Mouse (Mus musculus) hindbrain, embryonic 14.5 days (tissue): Measurements from ENCODE around the gene Gm13288. TPM values are rescaled to one million over a fixed set of nuclear protein-coding genes. Genes with fewer than 3 reads are reported as not detected.
"Not testable (repeated sequence)": the region's sequence is repeated elsewhere in the genome, so short reads cannot be mapped to it uniquely, and the experiment has no call there.

ENCODE experiments used
- ATAC-seq: fragments of 200-750 bp; cut with Nextera tagmentation; 2 replicates; pipeline ENCODE4 v1.8.0; 2017; ENCODE audit warnings: moderate number of reproducible peaks, mild to moderate bottlenecking, moderate TSS enrichment, moderate library complexity; ENCODE audit not compliant: low FRiP score
- DNase-seq: peaks from one replicate; pipeline ENCODE4 v3.0.0-alpha.2; 2015; ENCODE audit warnings: low spot score
- H3K27ac ChIP-seq: fragments of 300-500 bp; sonication (generic); 2 replicates; pipeline ENCODE4 v1.5.1; 2014; ENCODE audit warnings: mild to moderate bottlenecking, moderate library complexity
- H3K27me3 ChIP-seq: fragments of 300-500 bp; sonication (generic); 2 replicates; pipeline ENCODE4 v1.6.1; 2014; ENCODE audit warnings: mild to moderate bottlenecking, low read length, mixed read lengths; ENCODE audit not compliant: control insufficient read depth, insufficient read depth
- H3K36me3 ChIP-seq: fragments of 300-500 bp; sonication (generic); replicated peaks from 2 replicates; pipeline ENCODE4 v1.6.1; 2014; ENCODE audit not compliant: control insufficient read depth, insufficient read depth
- H3K4me1 ChIP-seq: fragments of 300-500 bp; sonication (generic); replicated peaks from 2 replicates; pipeline ENCODE4 v1.6.1; 2014; ENCODE audit warnings: antibody characterized with exemption, low read length, mixed read lengths; ENCODE audit not compliant: control insufficient read depth, insufficient read depth
- H3K4me2 ChIP-seq: fragments of 300-500 bp; sonication (generic); replicated peaks from 2 replicates; pipeline ENCODE4 v1.6.1; 2014; ENCODE audit warnings: mild to moderate bottlenecking, moderate library complexity
- H3K4me3 ChIP-seq: fragments of 300-500 bp; sonication (generic); replicated peaks from 2 replicates; pipeline ENCODE4 v1.5.1; 2014; ENCODE audit warnings: mild to moderate bottlenecking, low read length
- H3K9ac ChIP-seq: fragments of 300-500 bp; sonication (generic); 2 replicates; pipeline ENCODE4 v1.6.1; 2014
- H3K9me3 ChIP-seq: fragments of 300-500 bp; sonication (generic); 2 replicates; pipeline ENCODE4 v1.6.1; 2016; ENCODE audit warnings: low read length; ENCODE audit not compliant: control insufficient read depth
- WGBS: fragments of 180-500 bp; shearing (Covaris S2); extraction: QIAGEN DNeasy Blood & Tissue Kit; methylation state at CpG from one replicate; pipeline ENCODE4 v1.1.7; 2014; 5-methylcytosine and 5-hydroxymethylcytosine counted together
- polyA plus RNA-seq: library from polyadenylated mRNA; unstranded; fragments of >200 nt; fragmentation: Nextera tagmentation; extraction: Ambion mirVana; gene quantifications from 2 replicates; pipeline ENCODE4 v1.2.1, GENCODE M21; 2014

Gene Gm13288
- polyA plus RNA-seq, 1 experiment from 2014 or later = not detected

DNA sequence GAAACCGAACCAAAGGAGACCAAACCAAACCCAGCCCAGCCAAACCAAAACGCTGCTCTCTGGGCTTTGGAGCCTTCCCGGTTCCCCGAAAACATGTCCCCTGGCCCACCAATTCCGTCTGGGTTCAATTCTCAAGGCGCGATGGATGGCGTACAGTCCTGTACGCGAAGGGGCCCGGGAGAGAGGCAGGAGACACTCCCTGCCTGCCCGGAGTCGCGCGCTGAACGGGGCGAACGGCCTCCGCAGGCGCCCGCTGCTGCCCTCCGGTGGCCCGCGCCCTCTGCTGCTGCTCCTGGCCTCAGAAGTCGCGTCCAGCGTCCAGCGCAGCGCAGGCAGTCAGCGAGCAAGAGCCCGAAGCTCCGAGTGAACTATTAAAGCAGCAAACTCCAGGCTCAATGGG, 31.8 kb upstream of the Gm13288 start, which contains the start of gene Gm13290:
Gene Gm13290 (plus strand): TSS at position 301 of the 400 bp plus-strand sequence.
- WGBS = no CpG with 5 or more reads among the region's 32 CpGs
- H3K9me3 ChIP-seq, H3K36me3 ChIP-seq, H3K4me1 ChIP-seq, ATAC-seq, H3K27ac ChIP-seq, H3K4me3 ChIP-seq, H3K4me2 ChIP-seq, H3K9ac ChIP-seq, H3K27me3 ChIP-seq, DNase-seq: not testable (repeated sequence)

DNA sequence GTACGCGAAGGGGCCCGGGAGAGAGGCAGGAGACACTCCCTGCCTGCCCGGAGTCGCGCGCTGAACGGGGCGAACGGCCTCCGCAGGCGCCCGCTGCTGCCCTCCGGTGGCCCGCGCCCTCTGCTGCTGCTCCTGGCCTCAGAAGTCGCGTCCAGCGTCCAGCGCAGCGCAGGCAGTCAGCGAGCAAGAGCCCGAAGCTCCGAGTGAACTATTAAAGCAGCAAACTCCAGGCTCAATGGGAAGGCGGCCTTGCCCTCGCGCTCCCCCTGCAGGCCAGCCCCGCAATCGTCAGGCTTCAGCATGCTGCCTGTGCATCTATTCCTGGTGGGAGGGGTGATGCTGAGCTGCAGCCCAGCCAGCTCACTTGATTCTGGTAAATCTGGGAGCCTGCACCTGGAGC, 28.7 kb upstream of the Gm13288 start, which contains the start of gene Gm13289:
Gene Gm13289 (plus strand): TSS at position 301 of the 400 bp plus-strand sequence.
- WGBS = no CpG with 5 or more reads among the region's 29 CpGs
- DNase-seq, H3K27ac ChIP-seq, H3K27me3 ChIP-seq, H3K36me3 ChIP-seq, H3K4me3 ChIP-seq, H3K9ac ChIP-seq, H3K9me3 ChIP-seq, ATAC-seq, H3K4me2 ChIP-seq, H3K4me1 ChIP-seq: not testable (repeated sequence)

DNA sequence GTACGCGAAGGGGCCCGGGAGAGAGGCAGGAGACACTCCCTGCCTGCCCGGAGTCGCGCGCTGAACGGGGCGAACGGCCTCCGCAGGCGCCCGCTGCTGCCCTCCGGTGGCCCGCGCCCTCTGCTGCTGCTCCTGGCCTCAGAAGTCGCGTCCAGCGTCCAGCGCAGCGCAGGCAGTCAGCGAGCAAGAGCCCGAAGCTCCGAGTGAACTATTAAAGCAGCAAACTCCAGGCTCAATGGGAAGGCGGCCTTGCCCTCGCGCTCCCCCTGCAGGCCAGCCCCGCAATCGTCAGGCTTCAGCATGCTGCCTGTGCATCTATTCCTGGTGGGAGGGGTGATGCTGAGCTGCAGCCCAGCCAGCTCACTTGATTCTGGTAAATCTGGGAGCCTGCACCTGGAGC, 25.8 kb upstream of the Gm13288 start, which contains the start of gene Gm13272:
Gene Gm13272 (plus strand): TSS at position 301 of the 400 bp plus-strand sequence.
- WGBS = no CpG with 5 or more reads among the region's 29 CpGs
- DNase-seq, H3K4me1 ChIP-seq: not testable (repeated sequence)

DNA sequence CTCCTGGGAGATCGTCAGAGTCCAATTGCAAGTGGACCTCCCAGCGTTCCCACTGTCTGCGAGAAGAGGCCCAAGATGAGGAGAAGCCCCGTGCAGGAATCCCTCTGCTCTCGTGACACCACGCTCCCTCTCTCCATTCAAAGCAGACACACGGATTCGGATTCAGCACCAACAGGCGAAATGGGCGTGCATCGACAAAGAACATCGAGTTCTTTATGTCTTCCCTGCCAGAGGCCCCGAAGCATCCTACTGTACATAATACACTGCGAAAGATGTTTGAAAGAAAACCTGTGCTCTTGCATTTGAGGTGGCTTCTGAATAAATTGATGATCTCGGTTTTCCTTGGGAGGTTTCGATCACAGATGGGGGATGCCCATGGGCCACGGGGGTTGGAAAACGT, 25.0 kb upstream of the Gm13288 start:
- ATAC-seq, H3K4me3 ChIP-seq, H3K27ac ChIP-seq, H3K9me3 ChIP-seq, H3K4me2 ChIP-seq, DNase-seq, H3K9ac ChIP-seq, H3K4me1 ChIP-seq, H3K36me3 ChIP-seq, H3K27me3 ChIP-seq: not testable (repeated sequence)
- WGBS = 45% methylated on average over 12 of the region's 18 CpGs

More for the DNA sequence above, 25.8 kb upstream of the Gm13288 start, which contains the start of gene Gm13272:
- not testable (repeated sequence) for H3K4me3 ChIP-seq, H3K27me3 ChIP-seq, H3K27ac ChIP-seq, H3K36me3 ChIP-seq, H3K9me3 ChIP-seq, H3K9ac ChIP-seq, H3K4me2 ChIP-seq, ATAC-seq

DNA sequence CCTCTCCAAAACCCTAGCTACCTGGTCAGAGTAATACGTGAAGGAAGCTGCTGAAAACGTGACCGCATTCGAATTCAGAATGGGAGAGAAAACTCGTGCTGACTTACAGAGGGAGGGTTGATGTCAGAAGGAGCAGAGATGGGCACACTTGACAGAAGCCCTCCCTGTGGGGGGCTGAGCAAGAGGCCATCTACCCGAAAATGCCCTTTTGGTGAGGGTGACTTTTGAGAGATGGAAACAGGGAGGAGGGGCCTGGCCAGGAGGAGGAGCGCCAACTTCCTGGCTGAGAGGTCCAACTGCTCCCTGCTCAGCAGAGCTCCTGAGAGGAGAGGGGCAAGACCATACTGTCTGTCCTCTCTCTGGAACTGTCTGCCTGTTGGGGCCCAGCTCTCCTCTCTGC, 23.5 kb upstream of the Gm13288 start, which contains the start of gene Ifnz:
Gene Ifnz (plus strand): TSS at position 301 of the 400 bp plus-strand sequence.
- 20% methylated on average over 4 of the region's 7 CpGs for WGBS
- DNase-seq, H3K27me3 ChIP-seq, H3K36me3 ChIP-seq, ATAC-seq, H3K27ac ChIP-seq, H3K4me1 ChIP-seq, H3K4me3 ChIP-seq, H3K9ac ChIP-seq, H3K9me3 ChIP-seq: not testable (repeated sequence)
- peak within 1 kb of the TSS; percentile 40 for H3K4me2 ChIP-seq

DNA sequence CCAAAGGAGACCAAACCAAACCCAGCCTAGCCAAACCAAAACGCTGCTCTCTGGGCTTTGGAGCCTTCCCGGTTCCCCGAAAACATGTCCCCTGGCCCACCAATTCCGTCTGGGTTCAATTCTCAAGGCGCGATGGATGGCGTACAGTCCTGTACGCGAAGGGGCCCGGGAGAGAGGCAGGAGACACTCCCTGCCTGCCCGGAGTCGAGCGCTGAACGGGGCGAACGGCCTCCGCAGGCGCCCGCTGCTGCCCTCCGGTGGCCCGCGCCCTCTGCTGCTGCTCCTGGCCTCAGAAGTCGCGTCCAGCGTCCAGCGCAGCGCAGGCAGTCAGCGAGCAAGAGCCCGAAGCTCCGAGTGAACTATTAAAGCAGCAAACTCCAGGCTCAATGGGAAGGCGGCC, 23.0 kb upstream of the Gm13288 start:
- H3K4me3 ChIP-seq, H3K27ac ChIP-seq, H3K9me3 ChIP-seq, DNase-seq, H3K27me3 ChIP-seq, H3K9ac ChIP-seq, H3K4me1 ChIP-seq, ATAC-seq, H3K36me3 ChIP-seq: not testable (repeated sequence)
- WGBS = no CpG with 5 or more reads among the region's 31 CpGs
- peak overlapping the region; percentile 40 for H3K4me2 ChIP-seq

DNA sequence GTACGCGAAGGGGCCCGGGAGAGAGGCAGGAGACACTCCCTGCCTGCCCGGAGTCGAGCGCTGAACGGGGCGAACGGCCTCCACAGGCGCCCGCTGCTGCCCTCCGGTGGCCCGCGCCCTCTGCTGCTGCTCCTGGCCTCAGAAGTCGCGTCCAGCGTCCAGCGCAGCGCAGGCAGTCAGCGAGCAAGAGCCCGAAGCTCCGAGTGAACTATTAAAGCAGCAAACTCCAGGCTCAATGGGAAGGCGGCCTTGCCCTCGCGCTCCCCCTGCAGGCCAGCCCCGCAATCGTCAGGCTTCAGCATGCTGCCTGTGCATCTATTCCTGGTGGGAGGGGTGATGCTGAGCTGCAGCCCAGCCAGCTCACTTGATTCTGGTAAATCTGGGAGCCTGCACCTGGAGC, 19.9 kb upstream of the Gm13288 start, which contains the start of gene Gm13276:
Gene Gm13276 (plus strand): TSS at position 301 of the 400 bp plus-strand sequence.
- not testable (repeated sequence) for H3K9me3 ChIP-seq, H3K4me1 ChIP-seq, H3K27ac ChIP-seq, H3K4me2 ChIP-seq, H3K27me3 ChIP-seq, H3K4me3 ChIP-seq, ATAC-seq, DNase-seq, H3K36me3 ChIP-seq, H3K9ac ChIP-seq
- no CpG with 5 or more reads among the region's 27 CpGs for WGBS

DNA sequence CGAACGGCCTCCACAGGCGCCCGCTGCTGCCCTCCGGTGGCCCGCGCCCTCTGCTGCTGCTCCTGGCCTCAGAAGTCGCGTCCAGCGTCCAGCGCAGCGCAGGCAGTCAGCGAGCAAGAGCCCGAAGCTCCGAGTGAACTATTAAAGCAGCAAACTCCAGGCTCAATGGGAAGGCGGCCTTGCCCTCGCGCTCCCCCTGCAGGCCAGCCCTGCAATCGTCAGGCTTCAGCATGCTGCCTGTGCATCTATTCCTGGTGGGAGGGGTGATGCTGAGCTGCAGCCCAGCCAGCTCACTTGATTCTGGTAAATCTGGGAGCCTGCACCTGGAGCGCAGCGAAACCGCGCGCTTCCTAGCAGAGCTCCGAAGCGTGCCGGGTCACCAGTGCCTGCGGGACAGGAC, 16.9 kb upstream of the Gm13288 start, which contains the start of gene Gm13277:
Gene Gm13277 (plus strand): TSS at position 231 of the 400 bp plus-strand sequence.
- 0% methylated on average over 4 of the region's 28 CpGs for WGBS
- not testable (repeated sequence) for H3K27ac ChIP-seq

DNA sequence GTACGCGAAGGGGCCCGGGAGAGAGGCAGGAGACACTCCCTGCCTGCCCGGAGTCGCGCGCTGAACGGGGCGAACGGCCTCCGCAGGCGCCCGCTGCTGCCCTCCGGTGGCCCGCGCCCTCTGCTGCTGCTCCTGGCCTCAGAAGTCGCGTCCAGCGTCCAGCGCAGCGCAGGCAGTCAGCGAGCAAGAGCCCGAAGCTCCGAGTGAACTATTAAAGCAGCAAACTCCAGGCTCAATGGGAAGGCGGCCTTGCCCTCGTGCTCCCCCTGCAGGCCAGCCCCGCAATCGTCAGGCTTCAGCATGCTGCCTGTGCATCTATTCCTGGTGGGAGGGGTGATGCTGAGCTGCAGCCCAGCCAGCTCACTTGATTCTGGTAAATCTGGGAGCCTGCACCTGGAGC, 14.1 kb upstream of the Gm13288 start, which contains the start of gene Gm13278:
Gene Gm13278 (plus strand): TSS at position 301 of the 400 bp plus-strand sequence.
- H3K4me3 ChIP-seq, H3K27ac ChIP-seq, H3K4me1 ChIP-seq, H3K9ac ChIP-seq, H3K9me3 ChIP-seq, H3K27me3 ChIP-seq, DNase-seq, ATAC-seq, H3K4me2 ChIP-seq, H3K36me3 ChIP-seq: not testable (repeated sequence)
- no CpG with 5 or more reads among the region's 28 CpGs for WGBS

More for the DNA sequence above, 16.9 kb upstream of the Gm13288 start, which contains the start of gene Gm13277:
- H3K4me3 ChIP-seq, H3K27me3 ChIP-seq, H3K9me3 ChIP-seq, H3K36me3 ChIP-seq, ATAC-seq, DNase-seq, H3K4me2 ChIP-seq, H3K9ac ChIP-seq, H3K4me1 ChIP-seq: not testable (repeated sequence)
